Mouse (Mus musculus) erythroblast, embryonic 14.5 days (primary cell): ENCODE measurements around the gene Cd48. TPM values are rescaled to one million over a fixed set of nuclear protein-coding genes. Genes with fewer than 3 reads are reported as not detected.
"Not testable (repeated sequence)": the region's sequence is repeated elsewhere in the genome, so short reads cannot be mapped to it uniquely, and the experiment has no call there.

Experiments used
- H3K27me3 ChIP-seq: 2 replicates; pipeline ENCODE4 v1.6.1; 2012; ENCODE audit warnings: inconsistent platforms; ENCODE audit not compliant: control insufficient read depth
- H3K36me3 ChIP-seq: 2 replicates; pipeline ENCODE4 v1.6.1; 2012; ENCODE audit warnings: mild to moderate bottlenecking, inconsistent platforms; ENCODE audit not compliant: control insufficient read depth
- H3K4me1 ChIP-seq: 2 replicates; pipeline ENCODE4 v1.6.1; 2012; ENCODE audit warnings: inconsistent platforms; ENCODE audit not compliant: control insufficient read depth
- H3K4me3 ChIP-seq: replicated peaks from 2 replicates; pipeline ENCODE3; 2012; ENCODE audit warnings: moderate library complexity, mild to moderate bottlenecking, inconsistent platforms
- H3K9me3 ChIP-seq: 2 replicates; pipeline ENCODE4 v1.6.1; 2012; ENCODE audit warnings: low read length, inconsistent platforms, mixed read lengths; ENCODE audit not compliant: control insufficient read depth
- GATA1 ChIP-seq: IDR thresholded peaks from 2 replicates; pipeline ENCODE4 v1.6.1; 2012; ENCODE audit warnings: low read length, inconsistent platforms, mixed read lengths
- TAL1 ChIP-seq: IDR thresholded peaks from 3 replicates; pipeline ENCODE4 v1.6.1; 2012; ENCODE audit warnings: low read length, inconsistent platforms, mixed read lengths
- polyA plus RNA-seq: library from polyadenylated mRNA; stranded (reverse); fragments of >175 nt; gene quantifications from 2 replicates; pipeline ENCODE4 v1.2.3, GENCODE M21; 2012

The Cd48 gene
- polyA plus RNA-seq, 1 experiment: not detected

DNA sequence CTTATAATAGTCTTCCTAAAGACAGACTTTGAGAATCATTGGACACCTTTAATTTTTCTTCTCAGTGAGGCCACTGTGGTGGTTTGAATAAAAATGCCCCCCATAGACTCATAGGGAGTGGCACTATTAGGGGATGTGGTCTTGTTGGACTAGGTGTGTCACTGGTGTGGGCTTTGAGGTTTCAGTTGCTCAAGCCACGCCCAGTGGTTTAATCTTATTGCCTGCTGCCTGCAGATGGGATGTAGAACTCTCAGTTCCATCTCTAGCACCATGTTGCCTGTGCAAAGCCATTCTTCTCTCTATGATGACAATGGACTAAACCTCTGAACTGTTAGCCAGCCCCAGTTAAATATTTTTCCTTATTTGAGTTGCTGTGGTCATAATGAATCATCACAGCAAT lies 4.1 kb upstream of the Cd48 start:
- Histone ChIP-seq H3K36me3 (no peaks in the 10 kb centered on the region), H3K4me1 (peaks cover 9% of the 10 kb centered on the region), H3K4me3 (no peak overlapping the region), H3K27me3 (no peaks in the 10 kb centered on the region), H3K9me3 (no peaks in the 10 kb centered on the region)
- TF ChIP-seq TAL1 (no peak), GATA1 (no peak)

GRCm38 (mm10) chr1:171681009-171681408 lies 800 bp upstream of the Cd48 start:
- no peaks in the 10 kb centered on the region for H3K36me3 ChIP-seq
- H3K4me1 ChIP-seq: peaks cover 4% of the 10 kb centered on the region
- no peaks in the 10 kb centered on the region for H3K27me3 ChIP-seq
- no peaks in the 10 kb centered on the region for H3K9me3 ChIP-seq
- no peak overlapping the region for H3K4me3 ChIP-seq
- TF ChIP-seq GATA1 (no peak), TAL1 (no peak)

DNA sequence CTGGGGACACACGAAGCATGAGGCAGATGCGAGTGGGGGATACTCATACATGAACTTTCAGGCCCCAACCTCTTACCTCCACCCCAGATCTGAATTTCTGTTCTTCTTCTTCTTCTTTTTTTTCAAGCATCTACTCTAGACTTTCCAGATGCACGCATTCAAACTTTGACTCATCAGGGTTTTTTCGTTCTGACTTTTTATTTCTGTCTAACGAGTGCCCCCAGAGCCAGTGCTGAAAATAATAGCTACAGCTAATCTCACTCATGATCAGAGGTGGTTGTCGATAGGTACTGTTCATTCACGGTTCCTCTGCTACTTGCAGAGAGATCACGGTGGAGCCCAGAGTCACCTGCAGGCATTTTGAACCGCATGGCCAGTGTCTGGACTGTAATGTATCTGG lies 3.1 kb downstream of the Cd48 start:
- TF ChIP-seq GATA1: no peak
- no peak for TF ChIP-seq TAL1
- Histone ChIP-seq H3K4me1 (peaks cover 2% of the 10 kb centered on the region; the same call in 1 of the 2 replicates), H3K4me3 (no peak overlapping the region), H3K36me3 (no peaks in the 10 kb centered on the region), H3K9me3 (no peaks in the 10 kb centered on the region), H3K27me3 (no peaks in the 10 kb centered on the region)

GRCm38 (mm10) chr1:171687320-171687719 lies 5.5 kb downstream of the Cd48 start:
- Histone ChIP-seq H3K9me3 (no peaks in the 10 kb centered on the region), H3K27me3 (no peaks in the 10 kb centered on the region), H3K4me1 (no peaks in the 10 kb centered on the region), H3K4me3 (no peak overlapping the region), H3K36me3 (no peaks in the 10 kb centered on the region)
- TF ChIP-seq GATA1: no peak
- no peak for TF ChIP-seq TAL1

DNA sequence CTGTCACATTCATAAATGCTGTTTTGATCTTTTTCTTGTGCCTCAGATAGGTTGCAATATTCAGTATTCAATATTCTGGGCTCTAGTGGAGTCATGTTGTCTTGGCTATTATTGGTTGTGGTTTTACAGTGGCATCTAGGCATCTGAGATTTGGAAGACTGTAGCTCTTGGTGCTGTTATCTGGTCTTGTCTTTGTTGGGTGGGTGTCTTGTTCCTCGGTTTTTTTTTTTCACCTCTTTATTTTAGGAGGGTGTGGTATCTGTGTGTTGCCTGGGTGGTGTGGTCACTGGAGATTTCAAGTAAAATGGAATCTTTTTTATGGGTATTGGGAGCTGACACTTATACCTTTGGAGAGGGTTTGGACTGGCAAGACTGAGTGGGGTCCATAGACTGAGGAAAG lies 12.1 kb downstream of the Cd48 start:
- no peak overlapping the region for H3K4me3 ChIP-seq
- H3K9me3 ChIP-seq: no peaks in the 10 kb centered on the region
- no peaks in the 10 kb centered on the region for H3K36me3 ChIP-seq
- H3K27me3 ChIP-seq: no peaks in the 10 kb centered on the region
- no peaks in the 10 kb centered on the region; the same call in 1 of the 2 replicates for H3K4me1 ChIP-seq
- TF ChIP-seq TAL1 (no peak), GATA1 (no peak)

DNA sequence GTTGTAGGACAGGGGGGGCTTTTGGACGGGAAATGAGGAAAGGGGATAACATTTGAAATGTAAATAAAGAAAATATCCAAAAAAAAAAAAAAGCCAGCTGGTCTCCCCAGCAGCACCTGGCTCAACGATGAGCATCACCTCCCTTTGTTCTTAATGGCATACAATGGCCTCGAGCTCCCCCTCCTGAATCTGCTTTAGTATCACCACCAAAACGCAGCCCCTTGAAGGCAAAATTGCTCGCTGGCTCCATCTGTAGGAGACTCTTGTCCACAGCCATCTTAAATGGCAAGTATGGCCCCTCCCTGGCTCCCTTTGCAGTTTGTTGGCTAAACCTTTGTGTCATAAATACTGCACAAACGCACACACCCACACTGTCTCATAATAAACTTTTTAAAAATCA lies 17.2 kb downstream of the Cd48 start:
- Histone ChIP-seq H3K36me3 (no peaks in the 10 kb centered on the region), H3K27me3 (no peaks in the 10 kb centered on the region), H3K9me3 (no peaks in the 10 kb centered on the region), H3K4me1 (no peaks in the 10 kb centered on the region; the same call in 1 of the 2 replicates), H3K4me3 (no peak overlapping the region)
- TF ChIP-seq TAL1: no peak
- TF ChIP-seq GATA1: no peak

GRCm38 (mm10) chr1:171713736-171714135 lies 31.9 kb downstream of the Cd48 start:
- H3K9me3 ChIP-seq, H3K27me3 ChIP-seq, H3K4me1 ChIP-seq, H3K4me3 ChIP-seq, H3K36me3 ChIP-seq: not testable (repeated sequence)

GRCm38 (mm10) chr1:171715434-171715833 lies 33.6 kb downstream of the Cd48 start:
- H3K27me3 ChIP-seq: no peaks in the 10 kb centered on the region
- H3K9me3 ChIP-seq: no peaks in the 10 kb centered on the region
- H3K4me3 ChIP-seq: no peak overlapping the region
- TF ChIP-seq GATA1: no peak
- no peaks in the 10 kb centered on the region for H3K4me1 ChIP-seq
- H3K36me3 ChIP-seq: no peaks in the 10 kb centered on the region

GRCm38 (mm10) chr1:171716232-171716631 lies 34.4 kb downstream of the Cd48 start:
- no peak for TF ChIP-seq TAL1
- TF ChIP-seq GATA1: no peak
- Histone ChIP-seq H3K4me1 (no peaks in the 10 kb centered on the region), H3K27me3 (no peaks in the 10 kb centered on the region), H3K36me3 (no peaks in the 10 kb centered on the region), H3K9me3 (no peaks in the 10 kb centered on the region), H3K4me3 (no peak overlapping the region)

- no peaks in the 10 kb centered on the region for H3K36me3 ChIP-seq
- H3K27me3 ChIP-seq: no peaks in the 10 kb centered on the region
- H3K4me3 ChIP-seq: no peak overlapping the region
- H3K9me3 ChIP-seq: peaks cover 12% of the 10 kb centered on the region
- no peak for TF ChIP-seq TAL1
- no peaks in the 10 kb centered on the region for H3K4me1 ChIP-seq
These were observed 49.4 kb downstream of the Cd48 start for GRCm38 (mm10) chr1:171731195-171731594.
